Mouse (Mus musculus): ENCODE data around the gene Ripk1. TPM values are rescaled to one million over a fixed set of nuclear protein-coding genes. Genes with fewer than 3 reads are reported as not detected.

Gene Ripk1
- polyA plus RNA-seq, 2 experiments: 4.7 to 11.2 TPM

- H3K27me3 ChIP-seq (ENCODE audit: control insufficient read depth, insufficient read depth, low read length): no peaks in the 10 kb centered on the region
- WGBS (ENCODE audit: insufficient replicate concordance): 2% methylated on average over 37 of the region's 37 CpGs
- DNase-seq (ENCODE audit: low read depth in 3 of 3, low spot score in 3 of 3) (peak; percentile 84 to 85 (median 85)), ATAC-seq (ENCODE audit: insufficient read depth) (peak; percentile 85)
- peak within 1 kb of the TSS; percentile 81 for H3K4me2 ChIP-seq (ENCODE audit: low read depth)
- H3K4me3 ChIP-seq (ENCODE audit: insufficient read depth in 1 of 2, low read depth in 2 of 2, low read length in 2 of 2): peak within 1 kb of the TSS; percentile 74 to 79
- H3K9me3 ChIP-seq (ENCODE audit: control insufficient read depth, low read length): no peaks in the 10 kb centered on the region
- peaks cover 2 to 14% of the 10 kb centered on the region in 2 experiments; a peak in 3 of 4 replicates for H3K4me1 ChIP-seq (replicated peaks; ENCODE audit: control insufficient read depth in 2 of 2, insufficient read depth in 2 of 2, low read length in 1 of 2)
- H3K36me3 ChIP-seq (replicated peaks; ENCODE audit: control insufficient read depth, insufficient read depth, low read depth): peaks cover 13% of the 10 kb centered on the region
- peak within 1 kb of the TSS; percentile 91 for H3K9ac ChIP-seq (replicated peaks)
- no peak for TF ChIP-seq CTCF (IDR thresholded peaks at IDR 0.05; ENCODE audit: low read depth)
- no peak for TF ChIP-seq EP300 (IDR thresholded peaks at IDR 0.05; ENCODE audit: low read depth)
- H3K27ac ChIP-seq: no peak within 1 kb of the TSS; the same call in none of the 2 replicates
These were observed 35.3 kb downstream of the Ripk1 start, which contains the start of gene Bphl for GRCm38 (mm10) chr13:34037172-34038055. TSS of gene Bphl (plus strand) at chr13:34037597.

GRCm38 (mm10) chr13:34038056-34038432, 35.9 kb downstream of the Ripk1 start:
- Histone ChIP-seq H3K36me3 (replicated peaks; ENCODE audit: control insufficient read depth, insufficient read depth, low read depth) (peaks cover 7% of the 10 kb centered on the region), H3K4me2 (ENCODE audit: low read depth) (peak overlapping the region; percentile 81), H3K9me3 (ENCODE audit: control insufficient read depth, low read length) (no peaks in the 10 kb centered on the region), H3K27ac (no peak overlapping the region; the same call in 1 of the 2 replicates), H3K27me3 (ENCODE audit: control insufficient read depth, insufficient read depth, low read length) (no peaks in the 10 kb centered on the region), H3K4me3 (ENCODE audit: insufficient read depth in 1 of 2, low read depth in 2 of 2, low read length in 2 of 2) (peak overlapping the region; percentile 74 to 79), H3K4me1 (replicated peaks; ENCODE audit: control insufficient read depth in 2 of 2, insufficient read depth in 2 of 2, low read length in 1 of 2) (peaks cover 2 to 11% of the 10 kb centered on the region in 2 experiments; a peak in 3 of 4 replicates), H3K9ac (replicated peaks) (peak overlapping the region; percentile 91)
- TF ChIP-seq EP300 (IDR thresholded peaks at IDR 0.05; ENCODE audit: low read depth) (no peak), CTCF (IDR thresholded peaks at IDR 0.05; ENCODE audit: low read depth) (no peak)
- 38% methylated on average over 5 of the region's 5 CpGs for WGBS (ENCODE audit: insufficient replicate concordance)
- no peak for ATAC-seq (ENCODE audit: insufficient read depth)
- no peak for DNase-seq (ENCODE audit: low read depth in 3 of 3, low spot score in 3 of 3)

- TF ChIP-seq CTCF (IDR thresholded peaks at IDR 0.05; ENCODE audit: low read depth): no peak
- TF ChIP-seq EP300 (IDR thresholded peaks at IDR 0.05; ENCODE audit: low read depth): no peak
- Histone ChIP-seq H3K4me2 (ENCODE audit: low read depth) (peak overlapping the region; percentile 81; the same call in 1 of the 2 replicates), H3K4me3 (ENCODE audit: insufficient read depth in 1 of 2, low read depth in 2 of 2, low read length in 2 of 2) (no peak overlapping the region), H3K27me3 (ENCODE audit: control insufficient read depth, insufficient read depth, low read length) (no peaks in the 10 kb centered on the region), H3K27ac (no peak overlapping the region), H3K9me3 (ENCODE audit: control insufficient read depth, low read length) (no peaks in the 10 kb centered on the region), H3K4me1 (replicated peaks; ENCODE audit: control insufficient read depth in 2 of 2, insufficient read depth in 2 of 2, low read length in 1 of 2) (peaks cover 3 to 14% of the 10 kb centered on the region in 2 experiments; a peak in 3 of 4 replicates), H3K36me3 (replicated peaks; ENCODE audit: control insufficient read depth, insufficient read depth, low read depth) (no peaks in the 10 kb centered on the region; the same call in 1 of the 2 replicates), H3K9ac (replicated peaks) (no peak overlapping the region)
- ATAC-seq (ENCODE audit: insufficient read depth): no peak
- 62% methylated on average over 8 of the region's 8 CpGs for WGBS (ENCODE audit: insufficient replicate concordance)
- no peak for DNase-seq (ENCODE audit: low read depth in 3 of 3, low spot score in 3 of 3)
These were observed 36.8 kb downstream of the Ripk1 start for GRCm38 (mm10) chr13:34038901-34039341.

- Histone ChIP-seq H3K27ac (no peak overlapping the region), H3K4me1 (replicated peaks; ENCODE audit: control insufficient read depth in 2 of 2, insufficient read depth in 2 of 2, low read length in 1 of 2) (peaks cover 4 to 14% of the 10 kb centered on the region in 2 experiments; a peak in 3 of 4 replicates), H3K4me2 (ENCODE audit: low read depth) (no peak overlapping the region), H3K4me3 (ENCODE audit: insufficient read depth in 1 of 2, low read depth in 2 of 2, low read length in 2 of 2) (no peak overlapping the region), H3K36me3 (replicated peaks; ENCODE audit: control insufficient read depth, insufficient read depth, low read depth) (no peaks in the 10 kb centered on the region), H3K9me3 (ENCODE audit: control insufficient read depth, low read length) (no peaks in the 10 kb centered on the region), H3K9ac (replicated peaks) (no peak overlapping the region), H3K27me3 (ENCODE audit: control insufficient read depth, insufficient read depth, low read length) (no peaks in the 10 kb centered on the region)
- TF ChIP-seq CTCF (IDR thresholded peaks at IDR 0.05; ENCODE audit: low read depth) (no peak), EP300 (IDR thresholded peaks at IDR 0.05; ENCODE audit: low read depth) (no peak)
- 54% methylated on average over 3 of the region's 3 CpGs for WGBS (ENCODE audit: insufficient replicate concordance)
- ATAC-seq (ENCODE audit: insufficient read depth) (no peak), DNase-seq (ENCODE audit: low read depth in 3 of 3, low spot score in 3 of 3) (no peak)
These were observed 37.9 kb downstream of the Ripk1 start for GRCm38 (mm10) chr13:34040091-34040490.

Measured in liver, embryonic 14.5 days (tissue).